Mouse (Mus musculus) cerebellum, adult 11-12 months (tissue): ENCODE results near the gene Olfr288.

Experiments
- DNase-seq: peaks from one replicate; pipeline ENCODE4 v3.0.0; 2022

The Olfr288 gene

GRCm38 (mm10) chr15:98165525-98165924, 29.8 kb downstream of the Olfr288 start, which contains the start of gene Asb8:
Asb8 (minus strand) TSS chr15:98165625.
- no peak for DNase-seq

- no peak for DNase-seq
Measured at GRCm38 (mm10) chr15:98162561-98162960, 32.8 kb downstream of the Olfr288 start.

GRCm38 (mm10) chr15:98161026-98161805, 34.1 kb downstream of the Olfr288 start:
- no peak for DNase-seq

DNA sequence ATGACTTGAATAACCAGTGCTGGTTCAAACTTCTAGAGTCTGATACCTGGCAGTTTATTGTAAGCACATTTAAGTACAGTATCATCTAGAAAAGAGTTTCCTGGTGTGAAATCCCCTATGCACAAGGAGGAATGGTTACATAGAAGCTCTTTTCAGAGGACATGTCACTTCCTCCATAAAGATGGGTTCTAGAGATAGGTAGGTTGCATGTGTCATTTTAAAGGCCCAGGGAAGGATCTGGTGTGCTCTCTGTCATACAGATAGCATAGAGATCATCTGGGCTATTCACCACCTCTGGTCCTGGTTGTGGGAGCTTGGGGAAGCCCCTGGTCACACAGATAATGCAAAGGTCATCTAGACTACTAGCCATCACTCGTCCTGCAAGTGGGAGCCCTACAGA, 38.1 kb downstream of the Olfr288 start:
- no peak for DNase-seq

GRCm38 (mm10) chr15:98155944-98156343, 39.4 kb downstream of the Olfr288 start:
- no peak for DNase-seq

- no peak for DNase-seq
Measured at GRCm38 (mm10) chr15:98155272-98155671, 40.1 kb downstream of the Olfr288 start.

- no peak for DNase-seq
Measured at GRCm38 (mm10) chr15:98154631-98155030, 40.7 kb downstream of the Olfr288 start.

- DNase-seq: no peak
Measured at GRCm38 (mm10) chr15:98154146-98154545, 41.2 kb downstream of the Olfr288 start.

DNA sequence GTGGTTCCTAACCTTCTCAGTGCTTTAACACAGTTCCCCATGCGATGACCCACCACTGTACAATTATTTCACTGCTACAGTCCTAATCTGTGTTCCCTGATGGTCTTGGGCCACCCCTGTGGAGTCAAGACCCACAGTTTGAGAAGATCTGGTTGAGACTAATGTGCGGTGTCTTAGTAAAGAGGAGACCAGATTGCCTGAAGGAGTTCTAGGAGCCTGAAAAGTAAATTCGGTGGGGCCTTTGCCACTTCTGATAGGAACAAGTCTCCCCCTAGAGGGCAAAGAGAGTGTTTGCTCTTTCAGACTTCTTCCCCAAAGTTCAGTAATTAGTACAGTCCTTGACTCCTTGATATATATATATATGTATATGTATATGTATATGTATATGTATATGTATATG, 41.7 kb downstream of the Olfr288 start:
- DNase-seq: no peak

DNA sequence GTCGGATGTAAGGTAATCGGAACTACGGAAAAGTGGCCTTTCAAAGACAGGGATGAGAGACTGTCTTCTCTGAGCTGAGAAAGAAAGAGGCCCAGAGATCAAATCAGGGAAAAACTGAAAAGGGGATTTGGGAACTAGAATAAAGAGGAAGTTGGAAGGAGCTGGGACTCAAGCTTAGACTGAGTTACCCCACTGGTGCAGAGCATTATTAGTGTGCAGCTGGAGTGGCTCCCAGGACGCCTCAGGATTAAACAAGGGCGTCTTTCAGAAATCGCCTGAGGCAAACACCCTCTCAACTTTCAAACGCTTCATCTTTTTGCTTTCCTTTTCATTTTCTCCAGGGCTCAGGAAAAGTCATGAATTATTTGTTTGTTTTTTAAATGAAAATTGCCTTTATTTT, 42.4 kb downstream of the Olfr288 start:
- DNase-seq: no peak

GRCm38 (mm10) chr15:98149166-98149602, 46.2 kb downstream of the Olfr288 start:
- DNase-seq: no peak

- peak; percentile 82 for DNase-seq
Measured at GRCm38 (mm10) chr15:98148356-98148755, 47.0 kb downstream of the Olfr288 start.

- DNase-seq: peak; percentile 93
Measured at GRCm38 (mm10) chr15:98145559-98146181, 49.7 kb downstream of the Olfr288 start.

DNA sequence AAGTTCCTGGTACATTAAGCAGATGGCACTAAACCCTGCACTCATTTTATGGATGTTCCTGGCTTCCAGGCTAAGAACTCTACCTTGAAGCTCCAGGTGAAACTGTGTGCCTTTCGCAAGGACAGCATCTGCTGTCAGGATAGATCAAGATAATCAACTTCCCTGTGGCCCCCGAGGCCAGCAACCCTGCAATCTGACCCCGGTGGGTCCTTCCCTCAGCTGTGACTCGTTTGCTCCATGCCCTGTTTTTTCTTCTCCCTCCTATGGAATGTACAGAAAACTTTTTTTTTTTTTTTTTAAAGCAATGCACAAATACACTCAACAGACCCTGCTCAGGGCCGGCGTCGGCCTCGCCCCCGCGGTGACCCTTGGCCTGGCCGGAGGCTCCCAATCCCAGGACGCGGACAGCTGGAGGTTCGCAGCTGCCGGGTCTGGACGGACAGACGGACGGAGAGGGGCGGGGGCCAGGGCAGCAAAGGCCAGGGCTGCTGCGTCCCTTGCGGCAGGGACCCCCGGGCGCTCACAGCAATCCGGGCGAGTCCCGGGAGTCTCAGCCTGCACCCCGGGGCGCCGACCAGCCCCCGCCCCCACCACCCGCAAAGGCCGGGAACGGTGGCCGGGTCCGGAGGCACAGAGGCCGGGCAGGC, 50.4 kb downstream of the Olfr288 start:
- peak; percentile 64 for DNase-seq

DNA sequence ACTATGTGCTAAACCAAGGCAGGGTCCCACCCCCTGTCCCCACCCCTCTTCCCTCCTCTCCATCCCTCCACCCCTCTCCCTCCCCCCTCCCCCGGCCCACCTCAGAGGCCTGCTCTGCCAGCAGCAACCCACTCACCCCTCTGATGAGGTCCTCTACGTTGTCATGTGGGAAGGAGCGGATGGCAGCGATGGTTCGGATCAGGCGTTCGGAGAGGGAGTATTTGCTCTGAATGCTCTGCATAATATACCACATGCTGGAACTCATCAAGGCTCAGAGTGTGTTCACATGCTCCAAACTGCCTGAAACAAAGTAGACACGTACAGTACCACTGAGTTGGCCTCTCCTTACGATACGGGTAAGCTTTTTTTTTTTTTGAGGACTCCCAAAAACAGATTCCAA, 52.8 kb downstream of the Olfr288 start:
- DNase-seq: no peak

DNA sequence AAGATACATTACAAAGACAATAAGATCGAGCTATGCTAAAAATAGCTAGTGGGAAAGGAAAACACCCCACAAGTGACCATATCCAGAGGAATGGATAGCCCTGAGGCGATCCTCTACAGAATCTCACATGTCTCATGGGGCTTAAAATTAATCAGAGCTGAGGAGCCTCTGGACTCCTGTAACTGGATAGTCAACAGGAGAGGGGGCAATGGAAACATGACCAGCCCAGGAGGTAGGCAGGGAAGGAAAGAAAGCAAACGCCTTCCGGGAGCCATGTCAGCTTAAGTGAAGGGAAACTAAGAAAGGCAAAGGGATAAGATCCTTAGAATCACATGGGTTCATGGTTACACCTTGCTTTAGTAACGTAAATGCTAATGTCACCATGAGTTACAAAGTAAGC, 54.5 kb downstream of the Olfr288 start:
- no peak for DNase-seq

- DNase-seq: no peak
Measured at GRCm38 (mm10) chr15:98139763-98140162, 55.6 kb downstream of the Olfr288 start.

DNA sequence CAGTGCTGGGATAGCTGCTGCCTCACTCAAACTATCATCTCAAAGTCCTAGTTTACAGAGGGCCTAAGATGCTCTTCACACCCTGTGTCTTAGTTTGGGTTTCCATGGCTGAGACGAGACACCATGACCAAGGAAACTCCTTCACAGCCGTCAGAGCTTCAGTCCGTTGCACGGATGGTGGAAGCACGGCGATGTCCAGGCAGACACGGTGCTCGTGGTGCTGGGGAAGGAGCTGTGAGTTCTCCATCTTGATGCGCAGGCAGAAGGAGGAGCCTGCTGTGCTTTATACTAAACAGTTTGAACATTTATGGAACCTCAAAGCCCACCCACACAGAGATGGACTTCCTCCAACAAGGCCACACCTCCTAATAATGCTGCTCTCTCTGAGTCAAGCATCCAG, 58.5 kb downstream of the Olfr288 start:
- no peak for DNase-seq
